Mouse (Mus musculus) retina, embryonic 14.5 days (tissue): ENCODE measurements around the gene Ubac2.
"Not testable (repeated sequence)": the region's sequence is repeated elsewhere in the genome, so short reads cannot be mapped to it uniquely, and the experiment has no call there.

Experiments used
- DNase-seq: peaks from one replicate; pipeline ENCODE4 v3.0.0-alpha.2; 2015; ENCODE audit warnings: low spot score

Ubac2 gene

GRCm38 (mm10) chr14:122056871-122057270 lies 178.5 kb downstream of the Ubac2 start:
- no peak for DNase-seq

- no peak for DNase-seq
Observed at GRCm38 (mm10) chr14:122057941-122058346, 179.5 kb downstream of the Ubac2 start.

- DNase-seq: peak; percentile 86
Observed at GRCm38 (mm10) chr14:122060642-122061041, 182.2 kb downstream of the Ubac2 start.

GRCm38 (mm10) chr14:122061376-122061775 lies 183.0 kb downstream of the Ubac2 start:
- DNase-seq: no peak

GRCm38 (mm10) chr14:122062411-122063090 lies 184.1 kb downstream of the Ubac2 start:
- DNase-seq: no peak

- DNase-seq: no peak
Observed at GRCm38 (mm10) chr14:122063599-122063998, 185.2 kb downstream of the Ubac2 start.

- peak; percentile 82 for DNase-seq
Observed at GRCm38 (mm10) chr14:122064519-122064918, 186.1 kb downstream of the Ubac2 start.

GRCm38 (mm10) chr14:122066243-122066642 lies 187.8 kb downstream of the Ubac2 start:
- DNase-seq: no peak

- DNase-seq: not testable (repeated sequence)
Observed at GRCm38 (mm10) chr14:122068036-122068435, 189.6 kb downstream of the Ubac2 start.

- DNase-seq: peak; percentile 43
Observed at GRCm38 (mm10) chr14:122068801-122069695, 190.6 kb downstream of the Ubac2 start.

GRCm38 (mm10) chr14:122069948-122070347 lies 191.5 kb downstream of the Ubac2 start:
- no peak for DNase-seq
